Mouse (Mus musculus) heart, embryonic 13.5 days (tissue): Measurements from ENCODE around the gene Tcea3. TPM values are rescaled to one million over a fixed set of nuclear protein-coding genes. Genes with fewer than 3 reads are reported as not detected.

Source experiments
- ATAC-seq: fragments of 200-750 bp; cut with Nextera tagmentation; 2 replicates; pipeline ENCODE4 v1.8.0; 2017; ENCODE audit warnings: moderate TSS enrichment; ENCODE audit not compliant: insufficient number of reproducible peaks, low FRiP score, low TSS enrichment; ENCODE audit errors: extremely low read depth
- H3K27ac ChIP-seq: fragments of 300-500 bp; sonication (generic); replicated peaks from 2 replicates; pipeline ENCODE4 v1.5.1; 2015; ENCODE audit warnings: moderate library complexity, mild to moderate bottlenecking, inconsistent platforms
- H3K27me3 ChIP-seq: fragments of 300-500 bp; sonication (generic); replicated peaks from 2 replicates; pipeline ENCODE4 v1.6.1; 2015; ENCODE audit warnings: mild to moderate bottlenecking, inconsistent platforms
- H3K36me3 ChIP-seq: fragments of 300-500 bp; sonication (generic); 2 replicates; pipeline ENCODE4 v1.6.1; 2015; ENCODE audit warnings: mild to moderate bottlenecking, inconsistent platforms
- H3K4me1 ChIP-seq: fragments of 300-500 bp; sonication (generic); 2 replicates; pipeline ENCODE4 v1.6.1; 2015; ENCODE audit warnings: inconsistent platforms
- H3K4me2 ChIP-seq: fragments of 300-500 bp; sonication (generic); 2 replicates; pipeline ENCODE4 v1.6.1; 2015; ENCODE audit warnings: inconsistent platforms, mild to moderate bottlenecking, moderate library complexity
- H3K4me3 ChIP-seq: fragments of 300-500 bp; sonication (generic); 2 replicates; pipeline ENCODE4 v1.5.1; 2015; ENCODE audit warnings: moderate library complexity, mild to moderate bottlenecking, inconsistent platforms
- H3K9ac ChIP-seq: fragments of 300-500 bp; sonication (generic); 2 replicates; pipeline ENCODE4 v1.6.1; 2015; ENCODE audit warnings: inconsistent platforms, mild to moderate bottlenecking, moderate library complexity
- H3K9me3 ChIP-seq: fragments of 300-500 bp; sonication (generic); 2 replicates; pipeline ENCODE4 v1.6.1; 2016; ENCODE audit warnings: inconsistent platforms
- WGBS: fragments of 180-500 bp; shearing (Covaris S2); methylation state at CpG from one replicate; pipeline ENCODE4 v1.1.7; 2015; ENCODE audit warnings: mixed read lengths; 5-methylcytosine and 5-hydroxymethylcytosine counted together
- polyA plus RNA-seq: library from polyadenylated mRNA; unstranded; fragments of >200 nt; fragmentation: Nextera tagmentation; extraction: Ambion mirVana; gene quantifications from 2 replicates; pipeline ENCODE4 v1.2.1, GENCODE M21; 2015

Gene Tcea3
- polyA plus RNA-seq, 1 experiment from 2014 or later, result 58.8 TPM

DNA sequence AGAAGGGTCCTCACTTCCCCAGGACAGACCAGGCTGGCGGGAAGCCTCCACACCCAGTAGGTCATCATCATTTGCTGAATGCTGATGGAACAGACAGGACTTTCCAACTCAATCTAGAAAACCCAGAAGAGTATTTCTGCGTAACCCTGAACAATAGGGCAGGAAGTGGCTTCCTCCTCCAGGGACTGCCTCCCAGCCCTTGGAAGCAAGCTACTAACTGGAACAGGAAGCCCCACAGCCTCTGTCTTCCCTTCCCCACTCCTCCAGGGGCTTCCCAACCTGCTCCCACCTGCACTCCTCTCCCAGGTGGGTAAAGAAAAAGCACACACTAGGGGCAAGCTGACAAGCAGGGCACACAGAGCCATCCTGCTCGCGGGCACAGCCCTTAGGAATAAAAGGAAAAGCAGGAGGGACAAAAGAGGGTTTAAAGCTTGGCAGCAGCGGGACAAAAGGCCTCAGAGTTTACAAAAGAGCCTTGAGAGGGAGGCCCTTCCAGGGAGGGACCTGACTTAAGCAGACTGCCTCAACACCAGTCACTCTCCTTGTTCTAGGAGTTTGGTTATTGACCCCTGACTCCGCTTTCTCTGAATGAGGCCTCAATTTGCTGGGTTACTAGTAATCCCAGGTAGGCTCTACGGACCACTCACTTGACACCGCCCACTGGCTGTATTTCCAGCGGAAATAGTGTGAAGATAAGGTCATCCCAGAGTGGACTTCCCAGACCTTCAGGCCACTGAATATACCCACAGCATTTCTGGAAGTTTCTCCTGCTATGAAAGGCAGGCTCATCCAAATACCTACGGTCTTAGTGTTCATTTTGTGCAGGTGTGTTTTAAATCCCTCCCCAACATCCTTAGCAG is 35.3 kb downstream of the Tcea3 start:
- Histone ChIP-seq H3K36me3 (peaks cover 14% of the 10 kb centered on the region), H3K9me3 (no peaks in the 10 kb centered on the region), H3K4me2 (peak overlapping the region; percentile 94), H3K27ac (peak overlapping the region; percentile 99), H3K27me3 (0 out of 2 replicates have a peak, but pooled peaks cover 2% of the 10 kb centered on the region), H3K4me1 (peaks cover 47% of the 10 kb centered on the region), H3K9ac (peak overlapping the region; percentile 68), H3K4me3 (no peak overlapping the region)
- WGBS, result 45% methylated on average over 10 of the region's 10 CpGs
- no peak for ATAC-seq

DNA sequence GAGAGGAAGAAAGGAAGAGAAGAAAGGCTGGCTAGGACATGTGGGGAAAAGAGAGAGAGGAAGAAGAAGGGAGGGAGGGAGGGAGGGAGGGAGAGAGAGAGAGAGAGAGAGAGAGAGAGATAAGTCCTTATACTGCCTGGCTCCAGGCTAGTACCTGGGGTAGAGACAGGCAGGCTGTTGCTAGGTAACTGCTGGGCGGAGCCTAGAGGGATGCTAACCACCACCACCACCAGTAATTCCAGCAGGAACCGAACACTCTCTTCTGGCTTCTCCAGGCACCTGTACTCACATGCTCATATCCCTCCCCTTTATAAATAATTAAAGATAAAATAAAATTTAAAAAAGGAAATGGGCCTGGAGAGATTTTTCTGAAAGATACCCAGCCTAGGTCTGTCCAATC is 36.3 kb downstream of the Tcea3 start:
- peak overlapping the region; percentile 88 for H3K9ac ChIP-seq
- WGBS, result 44% methylated on average over 2 of the region's 2 CpGs

DNA sequence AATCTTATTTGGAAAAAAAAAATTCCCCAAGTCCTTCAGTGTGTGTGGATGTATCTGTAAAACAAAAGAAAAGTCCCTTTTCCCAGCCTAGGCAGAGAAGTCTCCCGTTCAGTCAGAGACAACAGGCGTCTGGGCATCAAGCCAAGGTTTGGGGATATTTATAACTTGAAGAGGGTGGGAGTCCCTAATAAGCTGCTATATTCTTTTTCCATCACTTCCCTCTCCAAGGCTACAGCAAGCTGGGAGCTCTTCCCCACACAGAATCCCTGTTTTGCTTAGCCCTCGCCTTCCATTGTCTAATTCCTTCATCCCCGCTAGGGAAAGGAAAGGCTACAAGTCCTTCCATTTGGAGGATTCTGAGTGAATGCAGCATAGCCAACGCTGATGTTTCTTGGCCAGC is 36.9 kb downstream of the Tcea3 start, which contains the start of gene Zfp46:
Gene Zfp46, plus strand, starts transcription at position 229 of the 400 bp plus-strand sequence.
- 13% methylated on average over 5 of the region's 5 CpGs for WGBS
- peaks cover 30% of the 10 kb centered on the region for H3K36me3 ChIP-seq
- peak within 1 kb of the TSS; percentile 99 for H3K27ac ChIP-seq
- H3K9me3 ChIP-seq, result peaks cover 8% of the 10 kb centered on the region
- H3K9ac ChIP-seq, result peak within 1 kb of the TSS; percentile 88
- H3K4me3 ChIP-seq, result peak within 1 kb of the TSS; percentile 65
- H3K4me1 ChIP-seq, result peaks cover 47% of the 10 kb centered on the region
- peak within 1 kb of the TSS; percentile 94 for H3K4me2 ChIP-seq
- no peaks in the 10 kb centered on the region for H3K27me3 ChIP-seq
- ATAC-seq, result no peak

More for the DNA sequence above, 36.3 kb downstream of the Tcea3 start:
- ATAC-seq, result no peak
- Histone ChIP-seq H3K36me3 (peaks cover 23% of the 10 kb centered on the region), H3K27ac (peak overlapping the region; percentile 99), H3K9me3 (peaks cover 4% of the 10 kb centered on the region), H3K4me2 (peak overlapping the region; percentile 94), H3K4me1 (peaks cover 47% of the 10 kb centered on the region), H3K4me3 (peak overlapping the region; percentile 65; the same call in 1 of the 2 replicates), H3K27me3 (0 out of 2 replicates have a peak, but pooled peaks cover 2% of the 10 kb centered on the region)

DNA sequence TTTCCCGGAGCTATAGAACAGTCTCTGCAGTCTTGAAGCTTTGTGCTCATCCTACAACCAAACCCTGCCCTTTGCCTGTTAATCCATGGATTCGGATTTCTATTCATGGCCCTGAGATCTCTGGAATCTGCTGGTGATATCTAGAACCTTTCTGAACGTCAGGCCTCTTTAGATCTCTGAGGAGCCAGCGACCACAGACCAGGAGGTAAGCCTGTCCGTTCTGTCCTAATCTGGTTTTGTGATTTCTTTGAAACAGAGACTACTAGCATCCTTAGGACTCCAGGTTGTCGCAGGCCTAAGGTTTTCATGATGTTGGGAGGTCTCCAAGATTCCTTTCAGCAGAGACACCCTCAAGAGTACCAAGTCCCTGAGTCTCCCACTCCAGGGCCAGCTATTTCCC is 37.4 kb downstream of the Tcea3 start:
- peaks cover 47% of the 10 kb centered on the region for H3K4me1 ChIP-seq

GRCm38 (mm10) chr4:136285348-136285810 is 37.9 kb downstream of the Tcea3 start:
- WGBS, result under 1% methylated on average over 25 of the region's 25 CpGs

More for the DNA sequence above, 37.4 kb downstream of the Tcea3 start:
- Histone ChIP-seq H3K36me3 (peaks cover 34% of the 10 kb centered on the region), H3K4me2 (peak overlapping the region; percentile 94), H3K27me3 (no peaks in the 10 kb centered on the region), H3K9ac (peak overlapping the region; percentile 88), H3K4me3 (peak overlapping the region; percentile 65), H3K27ac (peak overlapping the region; percentile 99), H3K9me3 (peaks cover 8% of the 10 kb centered on the region)
- ATAC-seq, result no peak
- 15% methylated on average over 6 of the region's 6 CpGs for WGBS

GRCm38 (mm10) chr4:136285811-136286371 is 38.4 kb downstream of the Tcea3 start:
- Histone ChIP-seq H3K4me3 (peak overlapping the region; percentile 65), H3K36me3 (peaks cover 44% of the 10 kb centered on the region), H3K4me1 (peaks cover 52% of the 10 kb centered on the region), H3K9me3 (peaks cover 14% of the 10 kb centered on the region), H3K9ac (peak overlapping the region; percentile 88), H3K4me2 (peak overlapping the region; percentile 94), H3K27ac (peak overlapping the region; percentile 99), H3K27me3 (no peaks in the 10 kb centered on the region)
- peak; percentile 76 for ATAC-seq
- WGBS, result under 1% methylated on average over 29 of the region's 29 CpGs

More at GRCm38 (mm10) chr4:136285348-136285810, 37.9 kb downstream of the Tcea3 start:
- Histone ChIP-seq H3K9me3 (peaks cover 13% of the 10 kb centered on the region), H3K4me2 (peak overlapping the region; percentile 94), H3K36me3 (peaks cover 39% of the 10 kb centered on the region), H3K27ac (peak overlapping the region; percentile 99), H3K4me1 (peaks cover 50% of the 10 kb centered on the region), H3K9ac (peak overlapping the region; percentile 88), H3K4me3 (peak overlapping the region; percentile 65), H3K27me3 (no peaks in the 10 kb centered on the region)
- ATAC-seq, result peak; percentile 91

- no peaks in the 10 kb centered on the region for H3K27me3 ChIP-seq
- H3K9ac ChIP-seq, result no peak overlapping the region
- H3K4me3 ChIP-seq, result 0 out of 2 replicates have a peak overlapping the region, but pooled peaks have one; percentile 1
- H3K4me1 ChIP-seq, result peaks cover 19% of the 10 kb centered on the region
- WGBS, result 53% methylated on average over 66 of the region's 66 CpGs
- peaks cover 14% of the 10 kb centered on the region for H3K9me3 ChIP-seq
- peaks cover 85% of the 10 kb centered on the region for H3K36me3 ChIP-seq
- no peak overlapping the region for H3K27ac ChIP-seq
- ATAC-seq, result no peak
- H3K4me2 ChIP-seq, result no peak overlapping the region
Measured at GRCm38 (mm10) chr4:136289918-136290780, 42.6 kb downstream of the Tcea3 start.

DNA sequence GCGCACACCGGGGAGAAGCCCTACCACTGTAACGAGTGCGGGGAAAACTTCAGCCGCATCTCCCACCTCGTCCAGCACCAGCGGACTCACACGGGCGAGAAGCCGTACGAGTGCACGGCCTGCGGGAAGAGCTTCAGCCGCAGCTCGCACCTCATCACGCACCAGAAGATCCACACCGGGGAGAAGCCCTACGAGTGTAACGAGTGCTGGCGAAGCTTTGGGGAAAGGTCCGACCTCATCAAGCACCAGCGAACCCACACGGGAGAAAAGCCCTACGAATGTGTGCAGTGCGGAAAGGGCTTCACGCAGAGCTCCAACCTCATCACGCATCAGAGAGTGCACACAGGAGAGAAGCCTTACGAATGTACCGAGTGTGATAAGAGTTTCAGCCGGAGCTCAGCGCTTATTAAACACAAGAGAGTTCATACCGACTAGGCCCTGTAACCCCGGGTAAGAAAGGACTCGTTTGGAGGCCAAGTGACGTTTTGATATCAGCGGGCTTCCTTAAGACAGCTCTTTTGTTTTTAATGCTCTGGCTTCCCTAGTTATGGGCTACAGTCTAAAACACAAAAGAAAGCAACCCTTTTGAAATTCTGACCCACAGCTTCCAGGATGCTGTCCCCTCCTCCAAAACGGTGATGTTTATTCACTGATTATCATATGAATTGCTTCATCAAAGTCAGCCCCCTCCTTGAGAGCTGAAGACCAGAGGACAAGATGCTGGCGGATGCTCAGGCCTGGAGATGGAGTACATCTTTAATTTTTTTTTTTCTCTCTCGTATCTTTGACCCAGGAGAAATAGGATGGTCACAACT is 43.5 kb downstream of the Tcea3 start:
- H3K4me2 ChIP-seq, result no peak overlapping the region
- peaks cover 14% of the 10 kb centered on the region for H3K9me3 ChIP-seq
- no peak overlapping the region for H3K27ac ChIP-seq
- H3K9ac ChIP-seq, result no peak overlapping the region
- H3K27me3 ChIP-seq, result no peaks in the 10 kb centered on the region
- WGBS, result 68% methylated on average over 39 of the region's 39 CpGs
- H3K4me1 ChIP-seq, result peaks cover 21% of the 10 kb centered on the region
- ATAC-seq, result no peak
- peaks cover 88% of the 10 kb centered on the region for H3K36me3 ChIP-seq
- H3K4me3 ChIP-seq, result no peak overlapping the region

DNA sequence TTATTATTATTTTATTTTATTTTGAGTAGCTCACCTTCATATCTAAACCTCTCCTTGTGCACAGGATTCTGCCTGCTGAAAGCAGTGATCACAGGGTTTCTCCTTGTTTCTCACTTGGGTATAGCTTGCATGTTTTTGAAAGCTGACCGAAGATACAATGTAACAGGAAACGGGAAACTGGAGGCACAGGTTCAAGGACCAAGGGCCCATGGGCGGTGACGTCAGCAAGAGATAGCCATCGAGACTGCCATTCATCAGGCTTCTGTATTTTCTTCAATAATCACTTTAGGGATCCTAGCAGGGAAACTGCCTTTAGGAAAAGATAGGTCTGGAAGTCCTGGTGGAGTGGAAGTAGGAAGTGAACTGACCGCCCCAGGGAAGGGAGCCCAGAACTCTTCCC is 44.2 kb downstream of the Tcea3 start:
- H3K9ac ChIP-seq, result no peak overlapping the region
- no peak for ATAC-seq
- H3K4me1 ChIP-seq, result peaks cover 18% of the 10 kb centered on the region
- peaks cover 14% of the 10 kb centered on the region for H3K9me3 ChIP-seq
- WGBS, result 81% methylated on average over 6 of the region's 6 CpGs
- H3K36me3 ChIP-seq, result peaks cover 91% of the 10 kb centered on the region
- H3K4me2 ChIP-seq, result no peak overlapping the region
- no peaks in the 10 kb centered on the region for H3K27me3 ChIP-seq
- no peak overlapping the region for H3K4me3 ChIP-seq
- no peak overlapping the region for H3K27ac ChIP-seq

DNA sequence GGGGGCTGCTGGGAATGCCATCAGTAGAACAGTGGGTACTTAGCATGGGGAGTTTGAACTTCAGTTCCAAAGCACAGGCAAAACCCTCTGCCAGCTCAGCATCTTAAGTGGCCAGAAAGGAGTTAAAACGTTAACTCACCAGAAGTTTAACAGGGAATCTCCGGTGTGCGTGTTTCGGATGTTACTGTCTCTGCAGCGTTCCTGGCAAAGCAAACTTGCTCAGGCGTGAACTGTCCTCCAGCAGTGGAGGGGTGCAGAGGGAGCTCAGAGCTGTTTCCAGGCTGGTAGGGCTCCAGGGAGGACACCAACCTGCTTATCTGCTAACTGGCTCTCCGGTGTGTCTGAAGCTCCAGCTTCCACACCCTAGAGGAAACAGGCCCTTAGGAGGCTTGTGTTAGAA is 48.4 kb downstream of the Tcea3 start:
- Histone ChIP-seq H3K27me3 (no peaks in the 10 kb centered on the region), H3K36me3 (peaks cover 48% of the 10 kb centered on the region), H3K4me1 (peaks cover 4% of the 10 kb centered on the region; the same call in 1 of the 2 replicates), H3K9me3 (peaks cover 3% of the 10 kb centered on the region; the same call in 1 of the 2 replicates), H3K27ac (no peak overlapping the region), H3K9ac (no peak overlapping the region), H3K4me3 (no peak overlapping the region), H3K4me2 (no peak overlapping the region)
- 52% methylated on average over 7 of the region's 7 CpGs for WGBS
- ATAC-seq, result no peak
